Mouse (Mus musculus) adrenal gland, postnatal 14 days (tissue): ENCODE measurements around the gene Ap2b1. TPM values are rescaled to one million over a fixed set of nuclear protein-coding genes. Genes with fewer than 3 reads are reported as not detected.
A peak's percentile ranks its signal among the peaks of the same experiment; 100 is the strongest.

Source experiments
- DNase-seq: peaks from one replicate; pipeline ENCODE4 v3.0.0; 2021; ENCODE audit warnings: mixed read lengths
- total RNA-seq: library from RNA; stranded (reverse); gene quantifications from 2 replicates; pipeline ENCODE4 v1.2.3, GENCODE M21; 2021

The Ap2b1 gene
- total RNA-seq, 1 experiment from 2014 or later, result 86.9 TPM

GRCm38 (mm10) chr11:83397626-83398025 is 98.8 kb downstream of the Ap2b1 start:
- no peak for DNase-seq

DNA sequence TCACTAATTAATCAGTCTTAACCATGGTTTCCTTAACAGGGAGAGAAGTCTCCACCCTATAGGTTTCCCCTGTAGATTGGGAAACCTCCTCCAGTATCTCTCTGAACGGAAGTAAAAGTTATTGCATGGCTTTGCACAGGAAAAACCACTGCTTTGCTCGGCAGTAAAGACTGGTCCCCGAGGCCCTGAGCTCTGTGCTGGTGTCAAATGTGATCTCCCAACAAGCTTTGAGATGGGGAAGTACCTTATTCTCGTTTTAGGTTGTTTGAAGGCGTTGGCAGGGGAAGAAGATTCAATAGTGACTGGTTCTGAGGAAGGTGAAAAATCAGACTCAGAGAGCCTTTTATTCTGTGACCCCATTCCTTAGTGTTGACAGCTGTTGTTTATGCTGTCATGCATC is 99.9 kb downstream of the Ap2b1 start:
- no peak for DNase-seq

GRCm38 (mm10) chr11:83403787-83404186 is 105.0 kb downstream of the Ap2b1 start:
- no peak for DNase-seq

GRCm38 (mm10) chr11:83406391-83406790 is 107.6 kb downstream of the Ap2b1 start:
- no peak for DNase-seq

GRCm38 (mm10) chr11:83408242-83408641 is 109.4 kb downstream of the Ap2b1 start:
- DNase-seq, result no peak

GRCm38 (mm10) chr11:83409087-83409754 is 110.4 kb downstream of the Ap2b1 start, which contains the start of gene Rasl10b:
Gene Rasl10b, plus strand, starts transcription at chr11:83409137.
- DNase-seq, result peak; percentile 61

- DNase-seq, result peak; percentile 34
These were observed 111.0 kb downstream of the Ap2b1 start for GRCm38 (mm10) chr11:83409792-83410291.

DNA sequence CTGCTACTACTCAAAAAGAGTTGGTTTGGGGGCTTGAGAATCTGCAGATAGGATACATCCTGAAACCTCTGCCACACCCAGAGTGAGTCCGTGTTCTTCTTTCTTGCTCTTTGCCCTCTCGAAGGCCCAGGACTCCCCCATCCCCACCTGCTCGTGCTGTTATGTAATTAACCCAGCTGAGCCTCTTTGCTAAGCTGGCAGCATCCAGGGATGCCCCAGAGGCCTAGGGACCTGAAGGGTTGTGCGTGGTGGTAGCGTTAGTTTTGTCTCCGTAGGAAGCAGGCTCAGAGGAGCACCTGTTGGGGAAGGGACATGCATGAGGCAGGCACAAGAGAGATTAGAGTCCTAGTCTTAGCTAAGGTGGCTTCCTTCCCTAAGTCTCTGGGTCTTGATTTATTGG is 111.7 kb downstream of the Ap2b1 start:
- DNase-seq, result no peak

- peak; percentile 80 for DNase-seq
These were observed 118.3 kb downstream of the Ap2b1 start for GRCm38 (mm10) chr11:83417080-83417479.

DNA sequence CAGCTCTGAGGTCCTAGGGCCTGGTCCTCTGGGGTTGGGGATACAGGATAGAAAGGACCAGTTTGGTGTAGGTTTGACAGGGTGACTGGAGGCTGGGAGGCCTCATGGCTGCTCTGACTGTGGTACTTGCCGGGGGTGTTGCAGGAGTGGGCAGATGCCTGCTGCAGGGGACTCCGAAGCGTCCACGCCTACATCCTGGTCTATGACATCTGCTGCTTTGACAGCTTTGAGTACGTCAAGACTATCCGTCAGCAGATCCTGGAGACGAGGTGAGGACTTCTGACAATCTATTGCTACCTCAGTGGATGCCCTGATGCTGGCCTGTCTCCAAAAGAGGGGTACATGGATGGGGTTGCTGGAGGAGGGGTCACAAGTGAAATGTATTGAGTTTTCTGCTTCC is 118.9 kb downstream of the Ap2b1 start:
- DNase-seq, result no peak

DNA sequence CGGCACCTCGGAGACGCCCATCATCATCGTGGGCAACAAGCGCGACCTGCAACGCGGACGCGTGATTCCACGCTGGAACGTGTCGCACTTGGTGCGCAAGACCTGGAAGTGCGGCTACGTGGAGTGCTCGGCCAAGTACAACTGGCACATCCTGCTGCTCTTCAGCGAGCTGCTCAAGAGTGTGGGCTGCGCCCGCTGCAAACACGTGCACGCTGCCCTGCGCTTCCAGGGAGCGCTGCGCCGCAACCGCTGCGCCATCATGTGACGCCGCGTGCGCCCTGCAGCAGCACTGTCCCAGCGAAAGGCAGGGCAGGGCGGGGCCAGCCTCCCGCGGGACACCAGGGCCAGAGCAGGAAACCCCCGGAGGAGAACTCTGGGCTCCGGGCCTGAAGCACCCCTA is 119.7 kb downstream of the Ap2b1 start:
- DNase-seq, result peak; percentile 29

DNA sequence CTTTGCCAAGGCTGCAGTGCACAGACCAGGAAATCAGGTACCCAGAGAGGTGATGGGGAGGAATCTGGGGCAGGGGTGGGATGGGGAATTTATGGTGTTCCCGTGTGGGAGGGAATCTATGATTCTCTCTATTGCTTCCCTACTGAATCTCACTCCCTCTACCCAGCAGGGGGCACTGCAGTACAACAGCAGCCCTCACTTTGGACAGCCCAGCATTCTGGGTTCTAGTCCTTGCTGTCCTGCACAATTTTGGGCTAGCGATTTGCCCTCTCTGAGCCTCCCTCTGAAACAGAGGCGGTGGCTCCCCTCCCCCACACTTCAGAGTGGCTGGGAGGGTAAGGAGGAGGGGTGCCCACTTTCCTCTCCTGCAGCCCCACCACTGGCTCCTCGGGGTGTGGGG is 121.5 kb downstream of the Ap2b1 start:
- DNase-seq, result no peak

DNA sequence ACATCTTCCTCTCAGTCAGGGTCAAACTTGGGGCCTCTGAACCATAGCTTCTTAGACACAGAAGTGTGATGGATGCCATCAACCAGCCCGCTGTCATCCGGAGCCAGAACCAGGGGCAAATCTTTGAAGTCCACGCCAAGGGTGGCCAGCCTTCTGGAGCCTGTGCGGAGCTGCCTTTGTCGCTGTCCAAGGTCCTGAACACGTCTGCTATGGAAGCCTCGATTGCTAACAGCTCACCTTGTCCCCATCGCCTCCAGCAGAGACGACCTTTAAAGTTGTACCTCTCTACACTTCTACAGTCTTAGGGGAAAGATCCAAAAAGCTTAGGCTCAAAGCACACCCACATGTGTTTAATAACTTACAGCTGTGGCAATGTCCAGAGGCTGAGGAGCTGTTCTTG is 122.5 kb downstream of the Ap2b1 start:
- peak; percentile 90 for DNase-seq

GRCm38 (mm10) chr11:83424681-83425080 is 125.9 kb downstream of the Ap2b1 start:
- peak; percentile 81 for DNase-seq

DNA sequence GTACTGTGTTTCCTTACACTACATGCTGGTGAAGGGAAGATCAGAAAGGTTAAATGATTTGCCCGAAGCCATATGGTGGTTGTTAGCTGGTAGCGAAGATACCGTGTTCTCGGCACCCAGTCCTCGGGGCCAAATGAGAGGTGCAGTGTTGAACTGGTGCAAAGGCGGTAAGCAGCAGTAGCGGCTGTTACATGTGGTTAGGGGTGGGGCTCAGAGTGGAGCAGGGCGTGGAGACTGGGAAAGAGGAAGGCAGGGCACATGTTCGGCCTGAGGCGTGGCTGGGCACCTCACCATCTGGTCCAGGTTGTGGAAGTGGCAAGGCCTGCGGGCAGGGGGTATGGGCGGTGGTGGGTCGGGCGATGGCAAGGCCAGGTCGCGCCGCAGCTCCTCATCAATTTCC is 128.1 kb downstream of the Ap2b1 start:
- DNase-seq, result peak; percentile 47

DNA sequence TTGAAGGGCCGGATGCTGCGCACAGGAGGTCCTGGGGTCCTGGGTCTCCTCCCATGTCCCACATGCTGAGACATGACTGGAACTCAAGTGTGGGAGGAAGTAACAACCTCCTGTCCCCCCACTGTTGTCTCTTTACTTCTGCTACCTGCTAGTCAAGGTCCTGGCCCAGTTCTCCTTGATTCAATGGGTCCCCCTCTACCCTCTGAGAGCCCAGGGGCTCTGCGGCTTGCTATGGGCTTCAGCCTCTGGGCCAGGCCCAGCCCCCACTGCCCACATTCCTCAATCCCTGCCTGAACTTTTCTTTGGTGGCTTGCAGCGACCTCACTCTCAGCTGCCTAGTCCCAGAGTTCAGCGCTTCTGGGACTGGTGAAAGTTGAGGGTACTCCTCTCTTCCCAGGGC is 130.5 kb downstream of the Ap2b1 start, which contains the start of gene Gas2l2:
TSS of gene Gas2l2 (minus strand) at position 101 of the 400 bp plus-strand sequence.
- DNase-seq, result no peak

DNA sequence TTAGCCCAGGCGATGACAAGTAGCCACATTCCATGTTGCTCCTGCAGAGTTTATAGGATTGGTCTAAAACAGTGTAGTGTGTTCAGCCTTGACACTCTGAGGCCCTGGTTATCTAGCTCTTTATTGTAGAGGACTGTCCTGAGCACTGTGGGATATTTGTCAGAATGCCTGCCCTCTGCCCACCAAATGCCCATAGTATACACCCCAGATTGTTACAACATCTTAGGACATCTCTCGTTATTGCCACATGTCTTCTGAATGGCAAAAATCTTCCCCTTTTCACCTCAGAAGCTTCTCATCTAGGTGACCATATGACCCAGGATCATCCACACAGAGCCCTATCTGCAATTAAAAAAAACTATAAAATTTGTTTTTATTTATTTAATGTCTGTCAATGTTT is 133.7 kb downstream of the Ap2b1 start:
- DNase-seq, result no peak

GRCm38 (mm10) chr11:83437377-83437776 is 138.6 kb downstream of the Ap2b1 start, which contains the start of gene 1700020L24Rik:
Gene 1700020L24Rik, plus strand, starts transcription at chr11:83437677.
- no peak for DNase-seq

DNA sequence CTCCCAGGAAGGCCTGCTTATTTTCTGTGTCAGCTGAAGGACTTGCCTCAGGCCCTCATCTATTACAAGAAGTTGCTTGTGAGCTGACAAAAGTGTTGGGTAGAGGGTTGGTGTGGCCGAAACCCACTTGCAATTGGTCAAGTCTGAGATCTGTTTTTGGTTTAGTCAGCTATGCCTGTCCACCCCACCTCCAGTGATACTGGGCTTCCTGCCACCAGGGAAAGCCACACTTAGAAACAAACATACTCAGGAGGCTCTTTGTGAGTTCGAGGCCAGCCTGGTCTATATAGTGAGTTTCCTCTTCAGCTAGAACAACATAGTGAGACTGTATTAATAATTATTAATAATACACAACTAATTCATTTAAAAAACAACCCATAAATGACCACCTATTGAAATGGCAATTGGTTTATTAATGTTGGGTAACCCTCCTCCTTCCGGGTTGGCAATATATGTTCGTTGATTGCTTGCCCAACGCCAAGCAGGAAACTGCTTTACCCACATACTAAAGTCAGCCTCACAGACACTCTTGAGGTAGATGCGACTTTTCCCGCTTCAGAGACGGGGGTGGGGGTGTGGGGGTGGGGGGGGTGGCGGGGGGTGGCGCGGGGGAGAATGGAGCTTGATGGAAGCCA is 140.7 kb downstream of the Ap2b1 start:
- DNase-seq, result no peak

- DNase-seq, result peak; percentile 92
These were observed 141.5 kb downstream of the Ap2b1 start for GRCm38 (mm10) chr11:83440081-83441064.

- peak; percentile 80 for DNase-seq
These were observed 142.4 kb downstream of the Ap2b1 start for GRCm38 (mm10) chr11:83441235-83441634.

DNA sequence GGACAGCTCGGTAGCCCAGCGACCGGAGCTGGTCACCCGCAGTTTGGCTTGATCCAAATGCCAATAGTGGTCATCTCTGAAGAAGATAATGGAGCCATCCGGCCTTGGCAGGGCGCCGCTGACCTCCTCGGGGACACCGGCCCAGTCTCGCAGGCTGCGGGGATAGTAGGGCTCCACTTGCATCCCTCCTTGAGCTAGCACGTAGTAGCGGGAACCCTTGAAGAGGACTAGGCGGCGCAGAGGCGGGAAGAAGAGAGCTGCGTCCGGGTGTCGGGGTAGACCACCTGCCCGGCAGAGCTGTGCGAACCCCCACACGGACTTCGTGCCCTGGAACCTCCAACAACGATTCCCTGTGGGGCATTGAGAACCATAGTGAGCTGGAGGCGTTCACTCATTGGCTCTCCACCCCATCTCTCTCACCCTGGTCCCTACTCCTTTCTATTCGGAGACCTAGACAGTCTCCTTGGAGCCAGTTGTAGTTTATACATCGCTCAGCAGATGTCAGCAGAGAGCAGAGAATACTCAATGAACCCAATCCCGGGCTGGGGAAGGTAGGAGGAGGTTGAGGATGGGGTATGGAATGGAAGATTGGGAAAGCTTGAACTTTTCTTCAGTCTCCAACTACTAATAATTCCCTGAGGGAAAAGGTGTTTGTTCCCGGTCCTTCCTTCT is 143.9 kb downstream of the Ap2b1 start:
- peak; percentile 84 for DNase-seq
